ENCODE assay signal across 11 mouse cellular contexts in the genomic region with DNA sequence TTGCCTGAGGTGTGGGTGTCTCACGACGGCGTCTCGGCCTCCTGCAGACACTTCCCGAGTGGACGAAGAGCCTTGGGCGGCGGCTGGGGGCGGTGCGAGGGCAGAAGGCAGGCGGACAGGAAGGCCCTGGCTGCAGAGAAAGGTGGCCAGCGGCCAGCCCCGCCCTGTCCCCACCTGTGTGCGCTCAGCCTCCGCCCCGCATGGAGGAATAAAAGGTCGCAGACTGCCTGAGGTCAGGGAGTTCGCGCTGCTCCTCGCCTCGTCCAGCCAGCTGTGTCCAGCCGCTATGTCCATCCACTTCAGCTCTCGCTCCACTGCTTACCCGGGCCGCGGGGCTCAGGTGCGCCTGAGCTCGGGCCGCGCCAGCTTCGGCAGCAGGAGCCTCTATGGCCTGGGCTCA. TPM values are rescaled to one million over a fixed set of nuclear protein-coding genes. Genes with fewer than 3 reads are reported as not detected.
DNase-seq lines count a peak whose midpoint lies in the region; ATAC-seq and TF ChIP-seq lines count a peak whose summit lies in the region.
"Had no signal": no experiment of that assay in that cellular context is flagged by ENCODE, and none has a peak within 500 bp of the region (broad histone marks: within the 10 kb centered on the region; RNA-seq: fewer than 3 reads in every experiment).

No protein-coding gene starts in this region.

- no peaks in the 10 kb centered on the region for H3K36me3 ChIP-seq in kidney, adult 2 months (ENCODE audit: control insufficient read depth, insufficient read depth, low read length)
- no peaks in the 10 kb centered on the region for H3K36me3 ChIP-seq in limb, embryonic 14.5 days (ENCODE audit: control insufficient read depth, insufficient read depth, low read length)

- no peaks in the 10 kb centered on the region for H3K9me3 ChIP-seq in limb, embryonic 14.5 days (ENCODE audit: control insufficient read depth, low read length)

- TF ChIP-seq CTCF in kidney, adult 2 months (conservative IDR thresholded peaks at IDR 0.05; ENCODE audit: insufficient read depth, insufficient read length, low read depth, low read length) = no peak

- peak overlapping the region; percentile 19; the same call in 1 of the 2 replicates for H3K4me2 ChIP-seq in limb, embryonic 14.5 days (replicated peaks; ENCODE audit: low read depth, low read length, severe bottlenecking)

- peaks cover 3% of the 10 kb centered on the region; the same call in 1 of the 2 replicates for H3K4me1 ChIP-seq in kidney, adult 2 months (ENCODE audit: control insufficient read depth, insufficient read depth, low read length)
- peaks cover 11% of the 10 kb centered on the region; the same call in 1 of the 2 replicates for H3K4me1 ChIP-seq in limb, embryonic 14.5 days (ENCODE audit: control insufficient read depth, insufficient read depth, low read length)

- peak overlapping the region; percentile 97 for H3K27ac ChIP-seq in kidney, adult 2 months (ENCODE audit: insufficient read depth, low read depth, low read length)
- no peak overlapping the region for H3K27ac ChIP-seq in limb, embryonic 14.5 days (replicated peaks; ENCODE audit: low read depth, low read length)

- DNase-seq in retina, postnatal 1 day = peak; percentile 12
- DNase-seq in retina, embryonic 14.5 days (ENCODE audit: low spot score) = no peak
- peak; percentile 83 for DNase-seq in kidney, adult 2 months
- DNase-seq in limb, embryonic 14.5 days (ENCODE audit: low spot score) = no peak
- DNase-seq in urinary bladder, adult 2 months (ENCODE audit: low spot score) = peak; percentile 84
- DNase-seq in adrenal gland, postnatal 25 days = no peak
- no peak for DNase-seq in frontal cortex, postnatal 36 days (ENCODE audit: low spot score in 2 of 2)
- DNase-seq in thymus, postnatal 0 days (ENCODE audit: low spot score) = no peak
- DNase-seq: cerebellum, adult 11 months had no signal

- peak overlapping the region; percentile 59 for H3K4me3 ChIP-seq in kidney, adult 2 months (ENCODE audit: insufficient read depth, low read depth, low read length)
- H3K4me3 ChIP-seq in limb, embryonic 14.5 days (replicated peaks; ENCODE audit: low read length) = peak overlapping the region; percentile 13

- WGBS in kidney, adult 2 months = 19% methylated on average over 31 of the region's 31 CpGs
- 25% methylated on average over 28 of the region's 31 CpGs for WGBS in limb, embryonic 14.5 days

- H3K9ac ChIP-seq in limb, embryonic 14.5 days (ENCODE audit: low read depth, low read length, severe bottlenecking) = no peak overlapping the region

- peak; percentile 51 for TF ChIP-seq POLR2A in kidney, adult 2 months (IDR thresholded peaks at IDR 0.05; ENCODE audit: low read depth, low read length)
- no peak for TF ChIP-seq POLR2A in limb, embryonic 14.5 days (IDR thresholded peaks at IDR 0.05; ENCODE audit: borderline replicate concordance, extremely low read depth, insufficient read depth, insufficient read length)

- no peak for ATAC-seq in limb, embryonic 14.5 days (ENCODE audit: low FRiP score, low read depth)

- no peaks in the 10 kb centered on the region for H3K27me3 ChIP-seq in kidney, adult 2 months (replicated peaks; ENCODE audit: control insufficient read depth, insufficient read depth, low read length)
- H3K27me3 ChIP-seq in limb, embryonic 14.5 days (ENCODE audit: control insufficient read depth, insufficient read depth, low read length) = peaks cover 13% of the 10 kb centered on the region

RNA-seq across cellular contexts. Expression of a gene that starts 1.3 kb away (rescaled TPM):
- 50.9 and 57.3 TPM in 2 replicates for polyA plus RNA-seq in kidney, adult 2 months (2012; rRNA removed)
- 13.8 and 19.3 TPM in 2 replicates for polyA plus RNA-seq in limb, embryonic 14.5 days (2012; rRNA removed)
- 26.7 and 29.7 TPM in 2 replicates for polyA plus RNA-seq in limb, embryonic 14.5 days (2014; fragmentation: Nextera tagmentation; extraction: Ambion mirVana)
- 711 and 749 TPM in 2 replicates for polyA plus RNA-seq in urinary bladder, adult 2 months (2012; rRNA removed)
- total RNA-seq in adrenal gland, postnatal 25 days (2021) = 0.67 and 0.76 TPM in 2 replicates
- polyA plus RNA-seq in thymus, postnatal 0 days (2015; fragmentation: Nextera tagmentation; extraction: Ambion mirVana) = 84.1 and 92.4 TPM in 2 replicates
- total RNA-seq: left cerebral cortex, postnatal 10 days had no signal

RNA-seq across cellular contexts. Expression of a gene that starts 26.4 kb away (rescaled TPM):
- not detected in 2 replicates for polyA plus RNA-seq in kidney, adult 2 months (2012; rRNA removed)
- 0.73 and 1.5 TPM in 2 replicates for polyA plus RNA-seq in limb, embryonic 14.5 days (2012; rRNA removed)
- polyA plus RNA-seq in limb, embryonic 14.5 days (2014; fragmentation: Nextera tagmentation; extraction: Ambion mirVana) = 0.61 and 0.89 TPM in 2 replicates
- 0.03 and 0.15 TPM in 2 replicates for polyA plus RNA-seq in urinary bladder, adult 2 months (2012; rRNA removed)
- total RNA-seq in adrenal gland, postnatal 25 days (2021) = not detected in 2 replicates
- polyA plus RNA-seq in thymus, postnatal 0 days (2015; fragmentation: Nextera tagmentation; extraction: Ambion mirVana) = 0.51 and 0.91 TPM in 2 replicates
- total RNA-seq: gastrocnemius, adult 18-20 months had no signal

RNA-seq across cellular contexts. Expression of a gene that starts 35.4 kb away (rescaled TPM):
- 0.18 TPM in 1 of 2 replicates, not detected in the other for polyA plus RNA-seq in kidney, adult 2 months (2012; rRNA removed)
- polyA plus RNA-seq in limb, embryonic 14.5 days (2012; rRNA removed) = 0.15 TPM in 1 of 2 replicates, not detected in the other
- polyA plus RNA-seq in limb, embryonic 14.5 days (2014; fragmentation: Nextera tagmentation; extraction: Ambion mirVana) = not detected in 2 replicates
- 0.13 and 0.39 TPM in 2 replicates for polyA plus RNA-seq in urinary bladder, adult 2 months (2012; rRNA removed)
- total RNA-seq in adrenal gland, postnatal 25 days (2021) = not detected in 2 replicates
- polyA plus RNA-seq in thymus, postnatal 0 days (2015; fragmentation: Nextera tagmentation; extraction: Ambion mirVana) = 0.28 TPM in 1 of 2 replicates, not detected in the other
- total RNA-seq: gastrocnemius, adult 18-20 months; left cerebral cortex, postnatal 10 days had no signal

RNA-seq across cellular contexts. Expression of a gene that starts 42.2 kb away (rescaled TPM):
- 14.2 and 14.7 TPM in 2 replicates for polyA plus RNA-seq in kidney, adult 2 months (2012; rRNA removed)
- polyA plus RNA-seq in limb, embryonic 14.5 days (2012; rRNA removed) = 3.3 and 3.6 TPM in 2 replicates
- polyA plus RNA-seq in limb, embryonic 14.5 days (2014; fragmentation: Nextera tagmentation; extraction: Ambion mirVana) = 3.8 TPM in 2 replicates
- polyA plus RNA-seq in urinary bladder, adult 2 months (2012; rRNA removed) = 4.8 and 6.2 TPM in 2 replicates
- total RNA-seq in adrenal gland, postnatal 25 days (2021) = 1.0 and 1.3 TPM in 2 replicates
- 0.65 and 0.72 TPM in 2 replicates for polyA plus RNA-seq in thymus, postnatal 0 days (2015; fragmentation: Nextera tagmentation; extraction: Ambion mirVana)

RNA-seq across cellular contexts. Expression of a gene that starts 51.4 kb away (rescaled TPM):
- not detected in 2 replicates for polyA plus RNA-seq in kidney, adult 2 months (2012; rRNA removed)
- polyA plus RNA-seq in limb, embryonic 14.5 days (2012; rRNA removed) = not detected in 2 replicates
- not detected in 2 replicates for polyA plus RNA-seq in limb, embryonic 14.5 days (2014; fragmentation: Nextera tagmentation; extraction: Ambion mirVana)
- polyA plus RNA-seq in urinary bladder, adult 2 months (2012; rRNA removed) = not detected in 2 replicates
- not detected in 2 replicates for total RNA-seq in adrenal gland, postnatal 25 days (2021)
- polyA plus RNA-seq in thymus, postnatal 0 days (2015; fragmentation: Nextera tagmentation; extraction: Ambion mirVana) = 0.47 and 0.48 TPM in 2 replicates
- total RNA-seq: gastrocnemius, adult 18-20 months; left cerebral cortex, postnatal 10 days had no signal

Comparison
In these comparisons a context has a peak if more than half of its experiments do, and no peak if none do; other contexts are left out.
1. DNase-seq: peak in retina, postnatal 1 day (single experiment), kidney, adult 2 months (single experiment) and urinary bladder, adult 2 months (single experiment); none in retina, embryonic 14.5 days (single experiment), limb, embryonic 14.5 days (single experiment), adrenal gland, postnatal 25 days (single experiment), frontal cortex, postnatal 36 days (0 of 2) and thymus, postnatal 0 days (single experiment).